Mouse (Mus musculus): Measurements from ENCODE around the gene Trpm4. TPM values are rescaled to one million over a fixed set of nuclear protein-coding genes. Genes with fewer than 3 reads are reported as not detected.

Gene Trpm4
- total RNA-seq, 4 experiments from 2014 or later: 5.8 to 19.1 (median 10.4) TPM

Other genes with a start within 250 kb of the Trpm4 start
- 10 to 100 TPM; 33.1 to 51.0 (median 37.1) TPM for gene Rcn3, start 241.6 kb downstream of the Trpm4 start, total RNA-seq (2022)
- 100 to 1,000 TPM; 105 to 151 (median 125) TPM for gene Fcgrt, start 229.9 kb downstream of the Trpm4 start, total RNA-seq (2022)
- gene Rps11, start 209.3 kb downstream of the Trpm4 start, total RNA-seq (2022): 1,000 to 10,000 TPM; 1,085 to 1,250 (median 1,138) TPM
- 1,000 to 10,000 TPM; 1,558 to 1,710 (median 1,647) TPM for gene Rpl13a, start 205.0 kb downstream of the Trpm4 start, total RNA-seq (2022)
- gene Gm45713, start 197.5 kb downstream of the Trpm4 start, total RNA-seq (2022): not detected
- 10 to 100 TPM; 20.4 to 56.7 (median 39.5) TPM for gene Flt3l, start 197.3 kb downstream of the Trpm4 start, total RNA-seq (2022)
- gene Pih1d1, start 179.5 kb downstream of the Trpm4 start, total RNA-seq (2022): 10 to 100 TPM; 58.4 to 73.0 (median 68.9) TPM
- 10 to 100 TPM; 76.3 to 79.7 (median 77.2) TPM for gene Aldh16a1, start 179.2 kb downstream of the Trpm4 start, total RNA-seq (2022)
- 1 to 10 TPM in 1 of 4 experiments, under 1 TPM in 3; 0.46 to 1.1 (median 0.65) TPM for gene Slc17a7, start 169.8 kb downstream of the Trpm4 start, total RNA-seq (2022)
- not detected for gene Gfy, start 154.2 kb downstream of the Trpm4 start, total RNA-seq (2022)
- not detected for gene Pth2, start 152.8 kb downstream of the Trpm4 start, total RNA-seq (2022)
- gene Ccdc155, start 128.9 kb downstream of the Trpm4 start, total RNA-seq (2022): 1 to 10 TPM in 1 of 4 experiments, under 1 TPM in 3; 0.12 to 1.2 (median 0.29) TPM
- not detected for gene Dkkl1, start 121.6 kb downstream of the Trpm4 start, total RNA-seq (2022)
- gene Tead2, start 118.0 kb downstream of the Trpm4 start, total RNA-seq (2022): 10 to 100 TPM; 10.7 to 14.1 (median 12.0) TPM
- 10 to 100 TPM in 1 of 4 experiments, 1 to 10 TPM in 3; 4.9 to 11.2 (median 7.0) TPM for gene Cd37, start 94.7 kb downstream of the Trpm4 start, total RNA-seq (2022)
- under 1 TPM in 1 of 4 experiments, not detected in 3; 0.37 TPM for gene Slc6a16, start 92.7 kb downstream of the Trpm4 start, total RNA-seq (2022)
- under 1 TPM in 1 of 4 experiments, not detected in 3; 0.26 TPM for gene Slc6a21, start 56.3 kb downstream of the Trpm4 start, total RNA-seq (2022)
- gene Hrc, start 1.5 kb upstream of the Trpm4 start, total RNA-seq (2022): under 1 TPM; 0.09 to 0.31 (median 0.26) TPM
- gene Ppfia3, start 33.2 kb upstream of the Trpm4 start, total RNA-seq (2022): 1 to 10 TPM; 2.8 to 7.2 (median 4.7) TPM
- gene Lin7b, start 36.8 kb upstream of the Trpm4 start, total RNA-seq (2022): 10 to 100 TPM in 2 of 4 experiments, 1 to 10 TPM in 2; 1.8 to 14.1 (median 7.6) TPM
- gene Snrnp70, start 62.0 kb upstream of the Trpm4 start, total RNA-seq (2022): 100 to 1,000 TPM; 232 to 563 (median 376) TPM
- gene Kcna7, start 71.9 kb upstream of the Trpm4 start, total RNA-seq (2022): not detected
- under 1 TPM in 3 of 4 experiments, not detected in 1; 0.13 to 0.22 (median 0.20) TPM for gene Ntf5, start 79.9 kb upstream of the Trpm4 start, total RNA-seq (2022)
- not detected for gene Lhb, start 87.0 kb upstream of the Trpm4 start, total RNA-seq (2022)
- 10 to 100 TPM; 28.5 to 33.9 (median 29.8) TPM for gene Gys1, start 101.1 kb upstream of the Trpm4 start, total RNA-seq (2022)
- 10 to 100 TPM; 36.8 to 43.8 (median 38.8) TPM for gene Ruvbl2, start 104.3 kb upstream of the Trpm4 start, total RNA-seq (2022)
- 1,000 to 10,000 TPM; 1,223 to 1,354 (median 1,306) TPM for gene Ftl1, start 126.1 kb upstream of the Trpm4 start, total RNA-seq (2022)
- 100 to 1,000 TPM in 1 of 4 experiments, 10 to 100 TPM in 3; 71.7 to 105 (median 89.1) TPM for gene Bax, start 133.1 kb upstream of the Trpm4 start, total RNA-seq (2022)
- gene Tulp2, start 148.1 kb upstream of the Trpm4 start, total RNA-seq (2022): 1 to 10 TPM in 2 of 4 experiments, under 1 TPM in 2; 0.20 to 2.5 (median 0.94) TPM
- 10 to 100 TPM; 38.9 to 41.2 (median 40.2) TPM for gene Gm45808, start 153.0 kb upstream of the Trpm4 start, total RNA-seq (2022)
- 10 to 100 TPM; 65.1 to 80.0 (median 69.2) TPM for gene Dhdh, start 155.0 kb upstream of the Trpm4 start, total RNA-seq (2022)
- 100 to 1,000 TPM; 291 to 305 (median 294) TPM for gene Nucb1, start 176.6 kb upstream of the Trpm4 start, total RNA-seq (2022)
- gene Ppp1r15a, start 192.5 kb upstream of the Trpm4 start, total RNA-seq (2022): 10 to 100 TPM; 29.2 to 62.8 (median 45.0) TPM
- gene Plekha4, start 192.6 kb upstream of the Trpm4 start, total RNA-seq (2022): 1 to 10 TPM; 3.1 to 6.9 (median 4.3) TPM
- 1 to 10 TPM in 2 of 4 experiments, under 1 TPM in 1, not detected in 1; 0.99 to 2.6 (median 2.1) TPM for gene Hsd17b14, start 221.1 kb upstream of the Trpm4 start, total RNA-seq (2022)
- gene Bcat2, start 236.4 kb upstream of the Trpm4 start, total RNA-seq (2022): 100 to 1,000 TPM; 191 to 306 (median 245) TPM

All from adrenal gland, adult 8-10 months (tissue).